Mouse (Mus musculus) spleen, adult 18-20 months (tissue): ENCODE results near the gene Tm2d3.

Source experiments
- DNase-seq, 2 experiments: peaks; one replicate each; pipeline ENCODE4 v3.0.0; 2022; ENCODE audit warnings: mixed read lengths in 2 of 2

Tm2d3 gene

GRCm38 (mm10) chr7:65690869-65691268 lies at the start of gene Tm2d3:
TSS of gene Tm2d3 (plus strand) at chr7:65691169.
- DNase-seq: no peak

GRCm38 (mm10) chr7:65642371-65643304 lies 48.3 kb upstream of the Tm2d3 start:
- no peak for DNase-seq

GRCm38 (mm10) chr7:65643861-65644421 lies 47.0 kb upstream of the Tm2d3 start:
- no peak for DNase-seq

- DNase-seq: peak; percentile 98 to 99
Observed at GRCm38 (mm10) chr7:65644643-65645351, 46.2 kb upstream of the Tm2d3 start, which contains the start of gene Tarsl2. TSS of gene Tarsl2 (plus strand) at chr7:65644898.

GRCm38 (mm10) chr7:65645996-65646395 lies 45.0 kb upstream of the Tm2d3 start:
- no peak for DNase-seq

- no peak for DNase-seq
Observed at GRCm38 (mm10) chr7:65650662-65651061, 40.3 kb upstream of the Tm2d3 start.

- DNase-seq: no peak
Observed at GRCm38 (mm10) chr7:65657490-65658120, 33.4 kb upstream of the Tm2d3 start.

- DNase-seq: no peak
Observed at GRCm38 (mm10) chr7:65663225-65663790, 27.7 kb upstream of the Tm2d3 start.

- DNase-seq: no peak
Observed at GRCm38 (mm10) chr7:65663886-65664285, 27.1 kb upstream of the Tm2d3 start.

GRCm38 (mm10) chr7:65667491-65667890 lies 23.5 kb upstream of the Tm2d3 start:
- DNase-seq: no peak

GRCm38 (mm10) chr7:65678050-65678449 lies 12.9 kb upstream of the Tm2d3 start:
- no peak for DNase-seq

GRCm38 (mm10) chr7:65678900-65679595 lies 11.9 kb upstream of the Tm2d3 start:
- no peak for DNase-seq

- no peak for DNase-seq
Observed at GRCm38 (mm10) chr7:65681166-65681565, 9.8 kb upstream of the Tm2d3 start.

- no peak for DNase-seq
Observed at GRCm38 (mm10) chr7:65684256-65684835, 6.6 kb upstream of the Tm2d3 start.

- DNase-seq: no peak
Observed at GRCm38 (mm10) chr7:65686664-65687063, 4.3 kb upstream of the Tm2d3 start.

- DNase-seq: no peak
Observed at GRCm38 (mm10) chr7:65691929-65692605, 1.1 kb downstream of the Tm2d3 start.

- no peak for DNase-seq
Observed at GRCm38 (mm10) chr7:65692883-65693282, 1.9 kb downstream of the Tm2d3 start.

GRCm38 (mm10) chr7:65693301-65693821 lies 2.4 kb downstream of the Tm2d3 start:
- peak; percentile 78 to 88 for DNase-seq

GRCm38 (mm10) chr7:65696450-65696849 lies 5.5 kb downstream of the Tm2d3 start:
- no peak for DNase-seq

GRCm38 (mm10) chr7:65702076-65702475 lies 11.1 kb downstream of the Tm2d3 start:
- no peak for DNase-seq

- DNase-seq: peak; percentile 17 to 69
Observed at GRCm38 (mm10) chr7:65704818-65705242, 13.9 kb downstream of the Tm2d3 start.
